Mouse (Mus musculus) gastrocnemius, postnatal 14 days (tissue): ENCODE measurements around the gene Ankrd33. TPM values are rescaled to one million over a fixed set of nuclear protein-coding genes. Genes with fewer than 3 reads are reported as not detected.

Source experiments
- total RNA-seq, 2 experiments: library from RNA; stranded (reverse); gene quantifications; 2 replicates each; pipeline ENCODE4 v1.2.3; 2021

Gene Ankrd33
- total RNA-seq, 2 experiments from 2014 or later = not detected

Other genes starting within 250 kb of the Ankrd33 start
- gene Scn8a, start 245.9 kb upstream of the Ankrd33 start, total RNA-seq = under 1 TPM; 0.37 to 1.00 TPM
- gene Gm47841, start 68.4 kb upstream of the Ankrd33 start, total RNA-seq = not detected
- gene Fignl2, start 37.2 kb upstream of the Ankrd33 start, total RNA-seq = 1 to 10 TPM; 1.3 to 1.4 TPM
- gene Acvrl1, start 12.8 kb downstream of the Ankrd33 start, total RNA-seq = 10 to 100 TPM; 12.9 to 15.0 TPM
- gene Acvr1b, start 58.3 kb downstream of the Ankrd33 start, total RNA-seq = 10 to 100 TPM; 21.8 to 29.9 TPM
- gene Grasp, start 108.4 kb downstream of the Ankrd33 start, total RNA-seq = 1 to 10 TPM; 8.3 to 9.4 TPM
- 10 to 100 TPM; 30.5 to 49.0 TPM for gene Nr4a1, start 138.5 kb downstream of the Ankrd33 start, total RNA-seq
- gene Atg101, start 168.5 kb downstream of the Ankrd33 start, total RNA-seq = 10 to 100 TPM; 27.7 to 35.0 TPM
- gene 6030408B16Rik, start 177.5 kb downstream of the Ankrd33 start, total RNA-seq = under 1 TPM; 0.22 to 0.29 TPM